Mouse (Mus musculus) lung, embryonic 15.5 days (tissue): Measurements from ENCODE around the gene Sept5. TPM values are rescaled to one million over a fixed set of nuclear protein-coding genes. Genes with fewer than 3 reads are reported as not detected.

Source experiments
- ATAC-seq: fragments of 200-750 bp; cut with Nextera tagmentation; 2 replicates; pipeline ENCODE4 v1.8.0; 2017; ENCODE audit warnings: moderate number of reproducible peaks, borderline replicate concordance; ENCODE audit not compliant: low FRiP score, low TSS enrichment; ENCODE audit errors: extremely low read depth
- H3K27ac ChIP-seq: fragments of 300-500 bp; sonication (generic); 2 replicates; pipeline ENCODE4 v1.5.1; 2015; ENCODE audit warnings: moderate library complexity, mild to moderate bottlenecking, inconsistent platforms
- H3K27me3 ChIP-seq: fragments of 300-500 bp; sonication (generic); 2 replicates; pipeline ENCODE4 v1.6.1; 2015; ENCODE audit warnings: inconsistent platforms
- H3K36me3 ChIP-seq: fragments of 300-500 bp; sonication (generic); 2 replicates; pipeline ENCODE4 v1.6.1; 2015; ENCODE audit warnings: inconsistent platforms
- H3K4me1 ChIP-seq: fragments of 300-500 bp; sonication (generic); 2 replicates; pipeline ENCODE4 v1.6.1; 2015; ENCODE audit warnings: inconsistent platforms
- H3K4me2 ChIP-seq: fragments of 300-500 bp; sonication (generic); 2 replicates; pipeline ENCODE4 v1.6.1; 2015; ENCODE audit warnings: inconsistent platforms, mild to moderate bottlenecking, moderate library complexity
- H3K4me3 ChIP-seq: fragments of 300-500 bp; sonication (generic); 2 replicates; pipeline ENCODE4 v1.5.1; 2015; ENCODE audit warnings: mild to moderate bottlenecking, inconsistent platforms
- H3K9ac ChIP-seq: fragments of 300-500 bp; sonication (generic); 2 replicates; pipeline ENCODE4 v1.6.1; 2015; ENCODE audit warnings: inconsistent platforms
- H3K9me3 ChIP-seq: fragments of 300-500 bp; sonication (generic); 2 replicates; pipeline ENCODE4 v1.6.1; 2016; ENCODE audit warnings: inconsistent platforms
- WGBS: fragments of 180-500 bp; shearing (Covaris S2); methylation state at CpG from one replicate; pipeline ENCODE4 v1.1.7; 2015; 5-methylcytosine and 5-hydroxymethylcytosine counted together
- polyA plus RNA-seq: library from polyadenylated mRNA; unstranded; fragments of >200 nt; fragmentation: Nextera tagmentation; extraction: Ambion mirVana; gene quantifications from 2 replicates; pipeline ENCODE4 v1.2.1, GENCODE M21; 2015

Sept5 gene
- polyA plus RNA-seq, 1 experiment from 2014 or later: 20.2 TPM

DNA sequence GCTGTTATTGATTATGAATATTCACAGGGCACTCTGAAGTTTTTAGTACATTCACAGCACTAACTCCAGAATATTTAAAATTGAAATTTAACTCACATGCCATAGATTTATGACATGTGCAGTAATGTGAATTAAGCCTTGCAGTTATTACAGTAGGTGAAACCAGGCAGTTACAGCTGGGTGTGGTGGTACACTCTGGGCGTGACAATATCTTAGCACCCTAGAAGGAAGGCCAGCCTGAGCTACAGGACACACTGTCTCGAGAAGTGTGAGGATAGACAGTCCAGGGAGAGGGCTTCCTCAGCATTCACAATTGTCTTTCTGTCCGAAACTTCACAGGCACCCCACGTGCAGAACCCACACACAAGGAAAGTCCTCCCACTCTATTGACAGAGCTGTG, 14.7 kb upstream of the Sept5 start:
- Histone ChIP-seq H3K4me2 (no peak overlapping the region), H3K36me3 (no peaks in the 10 kb centered on the region), H3K27ac (no peak overlapping the region), H3K9me3 (no peaks in the 10 kb centered on the region), H3K4me3 (no peak overlapping the region), H3K4me1 (no peaks in the 10 kb centered on the region), H3K9ac (no peak overlapping the region), H3K27me3 (no peaks in the 10 kb centered on the region)
- ATAC-seq: no peak
- 69% methylated on average over 4 of the region's 4 CpGs for WGBS

DNA sequence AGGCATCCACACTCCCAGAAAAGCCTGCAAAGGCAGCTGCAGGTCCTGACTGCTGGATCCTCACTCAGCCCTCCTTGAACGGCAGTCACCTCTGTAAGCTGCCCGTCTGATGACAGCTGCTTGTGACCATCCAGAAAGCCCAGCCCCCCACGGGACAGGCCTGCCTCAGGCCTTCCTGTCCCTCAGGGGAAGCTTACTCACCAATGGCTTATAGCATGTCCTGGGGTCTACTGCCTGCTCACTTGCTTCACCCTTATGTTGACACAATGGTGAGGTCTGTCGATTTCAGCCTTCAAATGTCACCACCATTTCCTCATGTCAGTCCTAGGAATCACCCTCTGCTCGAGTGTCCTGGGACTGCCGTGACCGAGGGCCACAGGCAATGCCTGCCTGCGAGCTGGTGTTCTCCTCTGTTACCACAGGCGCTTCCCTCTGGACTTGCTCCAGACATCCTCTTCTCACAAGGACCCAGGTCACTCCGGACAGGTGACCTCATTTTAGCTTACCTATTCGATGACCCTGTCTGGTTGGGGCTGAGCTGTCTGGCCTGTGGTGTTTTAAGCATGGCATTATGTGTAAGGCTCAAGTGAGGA, 13.7 kb upstream of the Sept5 start:
- Histone ChIP-seq H3K4me1 (no peaks in the 10 kb centered on the region), H3K4me3 (no peak overlapping the region), H3K4me2 (no peak overlapping the region), H3K9ac (no peak overlapping the region), H3K27ac (no peak overlapping the region), H3K27me3 (no peaks in the 10 kb centered on the region), H3K9me3 (no peaks in the 10 kb centered on the region), H3K36me3 (no peaks in the 10 kb centered on the region)
- WGBS: 61% methylated on average over 11 of the region's 11 CpGs
- ATAC-seq: no peak

- H3K4me1 ChIP-seq: no peaks in the 10 kb centered on the region
- no peak overlapping the region for H3K9ac ChIP-seq
- H3K4me2 ChIP-seq: no peak overlapping the region
- ATAC-seq: no peak
- H3K27me3 ChIP-seq: no peaks in the 10 kb centered on the region
- no peaks in the 10 kb centered on the region for H3K9me3 ChIP-seq
- H3K36me3 ChIP-seq: no peaks in the 10 kb centered on the region
- H3K27ac ChIP-seq: no peak overlapping the region
- no peak overlapping the region for H3K4me3 ChIP-seq
- WGBS: 74% methylated on average over 4 of the region's 4 CpGs
These were observed 13.1 kb upstream of the Sept5 start for GRCm38 (mm10) chr16:18642897-18643296.

GRCm38 (mm10) chr16:18642291-18642690, 12.5 kb upstream of the Sept5 start:
- no peaks in the 10 kb centered on the region for H3K36me3 ChIP-seq
- H3K9ac ChIP-seq: no peak overlapping the region
- H3K4me1 ChIP-seq: no peaks in the 10 kb centered on the region
- no peak overlapping the region for H3K4me2 ChIP-seq
- H3K4me3 ChIP-seq: no peak overlapping the region
- WGBS: 40% methylated on average over 7 of the region's 7 CpGs
- no peaks in the 10 kb centered on the region for H3K27me3 ChIP-seq
- no peaks in the 10 kb centered on the region for H3K9me3 ChIP-seq
- ATAC-seq: no peak
- H3K27ac ChIP-seq: no peak overlapping the region

DNA sequence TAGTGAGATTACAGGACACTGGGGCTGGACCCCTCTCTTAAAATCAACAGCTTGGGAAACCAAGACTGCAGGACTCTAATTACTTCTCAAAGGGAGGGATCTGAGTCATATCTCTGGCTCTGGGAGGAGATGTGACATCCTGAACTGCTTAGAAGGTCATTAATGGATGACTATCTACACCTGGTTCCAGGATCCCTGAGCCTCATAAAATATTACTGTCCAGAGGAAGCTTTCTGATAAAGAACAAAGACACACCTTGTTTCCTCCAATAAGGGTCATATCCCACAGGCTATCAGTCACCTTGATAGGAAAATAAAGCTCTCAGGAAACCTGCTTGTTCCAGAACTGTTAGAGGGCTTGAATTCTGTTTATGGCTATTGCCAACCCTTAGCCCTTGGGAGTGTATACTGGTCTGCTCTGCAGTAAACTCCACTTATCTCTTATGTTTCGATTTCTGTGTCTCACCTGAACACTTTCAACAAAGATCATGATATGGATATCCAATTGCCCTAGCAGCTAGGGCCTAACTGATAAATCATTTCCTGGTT, 9.7 kb upstream of the Sept5 start:
- H3K4me1 ChIP-seq: no peaks in the 10 kb centered on the region
- H3K9ac ChIP-seq: no peak overlapping the region
- no peak overlapping the region for H3K27ac ChIP-seq
- H3K4me2 ChIP-seq: no peak overlapping the region
- WGBS: 68% methylated on average over 1 of the region's 1 CpGs
- ATAC-seq: no peak
- H3K27me3 ChIP-seq: no peaks in the 10 kb centered on the region
- H3K9me3 ChIP-seq: no peaks in the 10 kb centered on the region
- H3K4me3 ChIP-seq: no peak overlapping the region
- no peaks in the 10 kb centered on the region for H3K36me3 ChIP-seq

GRCm38 (mm10) chr16:18638396-18638795, 8.6 kb upstream of the Sept5 start:
- no peak for ATAC-seq
- Histone ChIP-seq H3K4me2 (no peak overlapping the region), H3K36me3 (no peaks in the 10 kb centered on the region), H3K4me1 (no peaks in the 10 kb centered on the region), H3K9me3 (no peaks in the 10 kb centered on the region), H3K27ac (no peak overlapping the region), H3K9ac (no peak overlapping the region), H3K27me3 (no peaks in the 10 kb centered on the region), H3K4me3 (no peak overlapping the region)
- WGBS: 35% methylated on average over 2 of the region's 2 CpGs

- ATAC-seq: no peak
- Histone ChIP-seq H3K4me2 (no peak overlapping the region), H3K9ac (no peak overlapping the region), H3K9me3 (no peaks in the 10 kb centered on the region), H3K27me3 (no peaks in the 10 kb centered on the region), H3K4me1 (no peaks in the 10 kb centered on the region), H3K4me3 (no peak overlapping the region), H3K27ac (no peak overlapping the region), H3K36me3 (no peaks in the 10 kb centered on the region)
- WGBS: 58% methylated on average over 3 of the region's 3 CpGs
These were observed 7.0 kb upstream of the Sept5 start for GRCm38 (mm10) chr16:18636804-18637203.

- no peak for ATAC-seq
These were observed 6.6 kb upstream of the Sept5 start for GRCm38 (mm10) chr16:18636401-18636800.

GRCm38 (mm10) chr16:18633333-18633732, 3.6 kb upstream of the Sept5 start:
- H3K9me3 ChIP-seq: no peaks in the 10 kb centered on the region
- H3K4me1 ChIP-seq: peaks cover 17% of the 10 kb centered on the region
- ATAC-seq: no peak
- no peaks in the 10 kb centered on the region for H3K36me3 ChIP-seq
- H3K4me2 ChIP-seq: no peak overlapping the region
- H3K4me3 ChIP-seq: no peak overlapping the region
- H3K27ac ChIP-seq: no peak overlapping the region
- H3K27me3 ChIP-seq: peaks cover 2% of the 10 kb centered on the region; the same call in 1 of the 2 replicates
- no peak overlapping the region for H3K9ac ChIP-seq
- 10% methylated on average over 1 of the region's 1 CpGs for WGBS

More at GRCm38 (mm10) chr16:18636401-18636800, 6.6 kb upstream of the Sept5 start:
- no peak overlapping the region for H3K9ac ChIP-seq
- H3K4me2 ChIP-seq: no peak overlapping the region
- H3K4me3 ChIP-seq: no peak overlapping the region
- no peaks in the 10 kb centered on the region for H3K27me3 ChIP-seq
- H3K36me3 ChIP-seq: no peaks in the 10 kb centered on the region
- WGBS: 75% methylated on average over 5 of the region's 5 CpGs
- no peaks in the 10 kb centered on the region for H3K9me3 ChIP-seq
- no peaks in the 10 kb centered on the region for H3K4me1 ChIP-seq
- H3K27ac ChIP-seq: no peak overlapping the region

- Histone ChIP-seq H3K27ac (no peak overlapping the region), H3K36me3 (no peaks in the 10 kb centered on the region), H3K9me3 (no peaks in the 10 kb centered on the region), H3K4me2 (no peak overlapping the region), H3K4me3 (no peak overlapping the region), H3K4me1 (peaks cover 22% of the 10 kb centered on the region), H3K9ac (no peak overlapping the region), H3K27me3 (peaks cover 7% of the 10 kb centered on the region; the same call in 1 of the 2 replicates)
- WGBS: 42% methylated on average over 2 of the region's 2 CpGs
- no peak for ATAC-seq
These were observed 3.1 kb upstream of the Sept5 start for GRCm38 (mm10) chr16:18632816-18633215.

GRCm38 (mm10) chr16:18632059-18632458, 2.3 kb upstream of the Sept5 start:
- Histone ChIP-seq H3K4me3 (no peak overlapping the region), H3K9ac (no peak overlapping the region), H3K9me3 (no peaks in the 10 kb centered on the region), H3K27ac (no peak overlapping the region), H3K27me3 (peaks cover 14% of the 10 kb centered on the region), H3K4me1 (peaks cover 23% of the 10 kb centered on the region), H3K4me2 (no peak overlapping the region), H3K36me3 (no peaks in the 10 kb centered on the region)
- ATAC-seq: no peak
- 37% methylated on average over 3 of the region's 3 CpGs for WGBS

DNA sequence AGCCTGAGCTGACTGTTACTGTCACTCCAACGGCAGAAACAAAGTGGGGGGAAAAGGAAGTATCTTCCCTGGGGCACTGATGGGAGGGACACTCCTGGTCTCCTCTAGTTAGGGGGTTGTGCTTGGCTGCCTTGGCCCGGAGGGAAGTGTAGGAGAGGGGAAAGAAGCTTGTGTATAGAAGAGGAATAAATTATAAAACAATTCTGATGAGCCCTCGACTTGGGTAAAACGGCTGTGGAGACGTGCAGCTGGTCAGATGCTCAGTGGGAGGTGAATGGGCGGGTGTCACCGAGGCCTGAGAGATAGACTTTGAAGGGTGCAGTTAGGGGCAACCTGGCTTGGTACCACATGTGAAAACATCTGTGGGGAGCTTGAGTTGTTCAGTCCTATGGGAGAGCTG, 1.4 kb upstream of the Sept5 start:
- Histone ChIP-seq H3K9ac (no peak overlapping the region), H3K4me1 (peaks cover 31% of the 10 kb centered on the region), H3K27ac (no peak overlapping the region), H3K4me2 (no peak overlapping the region), H3K36me3 (no peaks in the 10 kb centered on the region), H3K9me3 (no peaks in the 10 kb centered on the region), H3K27me3 (peaks cover 20% of the 10 kb centered on the region), H3K4me3 (no peak overlapping the region)
- WGBS: 53% methylated on average over 7 of the region's 7 CpGs
- no peak for ATAC-seq

DNA sequence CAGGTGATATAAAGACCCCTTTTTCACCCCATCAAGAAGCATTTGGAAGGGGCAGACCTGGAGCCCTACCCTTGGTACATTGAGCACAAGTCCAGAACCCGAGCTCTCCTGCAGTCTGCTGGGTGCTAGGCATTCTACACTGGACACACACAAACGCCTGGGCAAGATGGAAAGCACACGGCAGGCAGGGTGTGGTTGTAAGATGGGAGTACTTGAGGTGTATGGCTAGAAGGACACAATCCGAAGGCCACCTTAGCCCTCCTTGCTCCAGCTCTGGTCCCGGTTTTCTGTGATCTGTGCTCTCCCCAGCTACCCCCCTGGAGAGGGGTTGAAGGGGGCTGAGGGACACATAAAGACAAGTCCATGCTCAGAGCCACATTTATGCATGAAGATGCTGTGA, 537 bp upstream of the Sept5 start:
- H3K9me3 ChIP-seq: no peaks in the 10 kb centered on the region
- peak overlapping the region; percentile 95 for H3K4me2 ChIP-seq
- peaks cover 29% of the 10 kb centered on the region for H3K27me3 ChIP-seq
- peaks cover 35% of the 10 kb centered on the region for H3K4me1 ChIP-seq
- peak overlapping the region; percentile 76 for H3K4me3 ChIP-seq
- H3K36me3 ChIP-seq: no peaks in the 10 kb centered on the region
- no peak overlapping the region for H3K27ac ChIP-seq
- H3K9ac ChIP-seq: peak overlapping the region; percentile 69
- 51% methylated on average over 5 of the region's 5 CpGs for WGBS
- no peak for ATAC-seq
